Mouse (Mus musculus): ENCODE results near the gene Sept11. TPM values are rescaled to one million over a fixed set of nuclear protein-coding genes. Genes with fewer than 3 reads are reported as not detected.

The Sept11 gene
- polyA plus RNA-seq, 1 experiment from 2014 or later = 195 TPM

DNA sequence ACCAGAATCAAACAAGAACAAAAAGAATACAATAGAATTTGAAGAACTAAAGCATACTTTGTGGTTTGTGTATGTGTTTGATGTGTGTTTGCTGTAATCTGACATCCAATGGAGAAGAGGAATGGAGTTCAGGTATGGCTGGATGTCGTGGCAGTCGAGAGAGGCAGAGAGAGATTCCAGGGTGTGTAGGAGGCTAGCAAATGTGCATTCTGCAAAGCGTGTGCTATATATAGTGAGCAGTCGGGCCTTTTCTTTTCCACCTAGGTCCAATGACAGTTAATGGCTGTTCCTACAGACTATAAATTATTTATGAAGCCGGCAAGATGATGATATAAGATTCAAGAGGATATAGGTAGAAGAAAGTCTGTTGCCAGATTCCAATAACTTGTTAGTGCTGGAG, 20.3 kb downstream of the Sept11 start:
- Histone ChIP-seq H3K4me2 (replicated peaks) (no peak overlapping the region), H3K4me1 (peaks cover 45% of the 10 kb centered on the region), H3K36me3 (no peaks in the 10 kb centered on the region), H3K4me3 (replicated peaks) (no peak overlapping the region), H3K27ac (replicated peaks) (peak overlapping the region; percentile 77; the same call in 1 of the 2 replicates), H3K27me3 (no peaks in the 10 kb centered on the region), H3K9me3 (replicated peaks) (no peaks in the 10 kb centered on the region), H3K9ac (no peak overlapping the region)
- 75% methylated on average over 5 of the region's 5 CpGs for WGBS
- ATAC-seq (ENCODE audit: insufficient number of reproducible peaks, low FRiP score, low TSS enrichment, low read depth) = no peak

DNA sequence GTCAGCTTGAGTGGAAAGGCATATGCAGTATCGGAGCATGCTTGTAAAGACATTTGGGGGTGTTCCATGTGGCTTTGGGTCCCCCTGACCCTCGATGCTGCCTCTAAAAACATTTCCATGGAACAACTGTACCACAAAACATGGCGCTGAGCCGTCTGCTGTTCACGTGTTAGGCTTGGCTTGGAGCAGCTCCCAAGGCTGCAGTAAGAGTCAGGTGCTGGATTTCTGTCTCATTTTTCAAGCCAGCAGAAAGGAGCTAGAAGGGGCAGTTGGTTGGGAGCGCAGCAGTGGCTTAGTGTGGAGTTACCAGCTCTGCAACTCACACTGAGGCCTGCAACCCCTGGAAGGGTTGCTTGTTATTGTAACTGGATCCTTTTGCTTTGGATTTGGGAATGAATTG, 21.3 kb downstream of the Sept11 start:
- WGBS = 41% methylated on average over 6 of the region's 6 CpGs
- Histone ChIP-seq H3K4me2 (replicated peaks) (no peak overlapping the region), H3K27ac (replicated peaks) (peak overlapping the region; percentile 77), H3K4me3 (replicated peaks) (no peak overlapping the region), H3K9me3 (replicated peaks) (no peaks in the 10 kb centered on the region), H3K36me3 (no peaks in the 10 kb centered on the region), H3K27me3 (no peaks in the 10 kb centered on the region), H3K4me1 (peaks cover 40% of the 10 kb centered on the region), H3K9ac (no peak overlapping the region)
- peak; percentile 88 for ATAC-seq (ENCODE audit: insufficient number of reproducible peaks, low FRiP score, low TSS enrichment, low read depth)

DNA sequence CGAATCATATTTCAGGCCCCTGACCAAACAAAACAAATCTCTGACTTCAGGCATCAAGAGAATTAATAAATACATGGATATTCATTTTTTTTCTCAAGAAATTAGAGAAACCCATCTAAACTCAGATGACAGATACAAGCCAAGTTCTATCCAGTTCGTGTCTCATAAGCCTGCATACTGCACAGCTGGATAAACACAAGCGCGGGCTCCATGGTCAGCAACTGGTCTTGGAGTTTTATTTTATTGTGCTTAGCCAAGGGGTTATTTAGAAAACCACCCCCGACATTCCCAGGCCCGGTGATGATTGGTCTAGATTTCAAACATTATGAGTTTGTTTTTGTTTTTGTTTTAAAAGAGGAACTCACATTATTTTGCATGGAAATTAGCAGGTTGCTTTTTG, 21.8 kb downstream of the Sept11 start:
- ATAC-seq (ENCODE audit: insufficient number of reproducible peaks, low FRiP score, low TSS enrichment, low read depth) = no peak

DNA sequence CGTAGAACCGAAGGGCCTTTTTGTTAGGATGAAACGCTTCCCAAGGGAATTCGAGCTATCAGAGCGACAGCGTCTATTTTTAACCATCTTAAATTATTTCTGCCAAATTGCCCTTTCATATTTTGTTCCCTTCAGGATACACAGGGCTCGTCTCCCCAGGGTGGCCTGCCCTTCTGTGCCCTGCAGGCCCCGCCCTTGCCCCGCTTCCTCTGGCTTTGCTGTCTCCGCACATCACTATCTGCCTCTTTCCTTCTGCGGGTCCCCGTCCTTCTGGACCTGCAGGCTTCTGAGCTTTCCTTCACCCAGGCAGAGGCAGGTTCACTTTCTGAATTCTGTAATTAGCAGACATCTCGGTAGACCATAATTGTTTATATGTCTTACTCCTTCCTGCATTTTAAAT, 22.6 kb downstream of the Sept11 start:
- Histone ChIP-seq H3K4me1 (peaks cover 45% of the 10 kb centered on the region), H3K27me3 (no peaks in the 10 kb centered on the region), H3K36me3 (no peaks in the 10 kb centered on the region), H3K9ac (no peak overlapping the region), H3K27ac (replicated peaks) (peak overlapping the region; percentile 77), H3K4me2 (replicated peaks) (no peak overlapping the region), H3K4me3 (replicated peaks) (no peak overlapping the region), H3K9me3 (replicated peaks) (no peaks in the 10 kb centered on the region)
- WGBS = 74% methylated on average over 13 of the region's 13 CpGs
- no peak for ATAC-seq (ENCODE audit: insufficient number of reproducible peaks, low FRiP score, low TSS enrichment, low read depth)

More for the DNA sequence above, 21.8 kb downstream of the Sept11 start:
- Histone ChIP-seq H3K9ac (no peak overlapping the region), H3K9me3 (replicated peaks) (no peaks in the 10 kb centered on the region), H3K36me3 (no peaks in the 10 kb centered on the region), H3K4me3 (replicated peaks) (no peak overlapping the region), H3K27me3 (no peaks in the 10 kb centered on the region), H3K4me1 (peaks cover 38% of the 10 kb centered on the region), H3K27ac (replicated peaks) (peak overlapping the region; percentile 77), H3K4me2 (replicated peaks) (no peak overlapping the region)
- 61% methylated on average over 6 of the region's 6 CpGs for WGBS

- Histone ChIP-seq H3K27me3 (no peaks in the 10 kb centered on the region), H3K36me3 (no peaks in the 10 kb centered on the region), H3K9ac (no peak overlapping the region), H3K4me2 (replicated peaks) (no peak overlapping the region), H3K9me3 (replicated peaks) (no peaks in the 10 kb centered on the region), H3K4me3 (replicated peaks) (no peak overlapping the region), H3K27ac (replicated peaks) (no peak overlapping the region), H3K4me1 (peaks cover 50% of the 10 kb centered on the region)
- no peak for ATAC-seq (ENCODE audit: insufficient number of reproducible peaks, low FRiP score, low TSS enrichment, low read depth)
- WGBS = 86% methylated on average over 8 of the region's 8 CpGs
These were observed 24.4 kb downstream of the Sept11 start for GRCm38 (mm10) chr5:93117648-93118047.

GRCm38 (mm10) chr5:93121660-93122059, 28.4 kb downstream of the Sept11 start:
- Histone ChIP-seq H3K27ac (replicated peaks) (no peak overlapping the region), H3K36me3 (no peaks in the 10 kb centered on the region), H3K9me3 (replicated peaks) (no peaks in the 10 kb centered on the region), H3K27me3 (no peaks in the 10 kb centered on the region), H3K4me3 (replicated peaks) (no peak overlapping the region), H3K4me2 (replicated peaks) (no peak overlapping the region), H3K9ac (no peak overlapping the region), H3K4me1 (peaks cover 39% of the 10 kb centered on the region)
- no peak for ATAC-seq (ENCODE audit: insufficient number of reproducible peaks, low FRiP score, low TSS enrichment, low read depth)
- WGBS = 46% methylated on average over 8 of the region's 8 CpGs

GRCm38 (mm10) chr5:93124031-93124826, 31.0 kb downstream of the Sept11 start:
- Histone ChIP-seq H3K36me3 (no peaks in the 10 kb centered on the region), H3K27ac (replicated peaks) (peak overlapping the region; percentile 65), H3K4me1 (peaks cover 65% of the 10 kb centered on the region), H3K27me3 (no peaks in the 10 kb centered on the region), H3K4me3 (replicated peaks) (no peak overlapping the region), H3K9me3 (replicated peaks) (no peaks in the 10 kb centered on the region), H3K9ac (no peak overlapping the region), H3K4me2 (replicated peaks) (no peak overlapping the region)
- 0 out of 2 replicates have a peak, but pooled peaks have one; percentile 43 for ATAC-seq (ENCODE audit: insufficient number of reproducible peaks, low FRiP score, low TSS enrichment, low read depth)
- WGBS = 41% methylated on average over 9 of the region's 9 CpGs

DNA sequence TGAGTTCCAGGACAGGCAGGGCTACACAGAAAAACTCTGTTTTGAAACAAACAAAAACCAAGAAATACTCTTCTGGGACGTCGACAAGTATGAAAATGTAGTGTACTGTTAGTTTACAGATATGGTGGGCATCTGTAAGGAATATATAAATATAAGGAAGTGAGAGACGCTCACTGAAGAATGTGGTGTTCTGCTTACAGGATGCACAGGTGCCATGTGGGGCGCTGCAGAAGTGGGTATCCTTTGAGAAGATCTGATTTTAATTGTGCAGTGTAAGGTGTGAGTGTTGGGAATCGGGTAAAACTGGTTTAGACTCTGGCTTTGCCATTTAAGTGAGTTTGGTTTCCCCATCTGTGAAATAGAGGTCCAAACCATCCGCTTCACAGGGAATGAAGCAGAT, 32.1 kb downstream of the Sept11 start:
- Histone ChIP-seq H3K27ac (replicated peaks) (no peak overlapping the region; the same call in 1 of the 2 replicates), H3K4me2 (replicated peaks) (no peak overlapping the region), H3K4me1 (peaks cover 74% of the 10 kb centered on the region), H3K27me3 (no peaks in the 10 kb centered on the region), H3K4me3 (replicated peaks) (no peak overlapping the region), H3K9me3 (replicated peaks) (no peaks in the 10 kb centered on the region), H3K9ac (no peak overlapping the region), H3K36me3 (no peaks in the 10 kb centered on the region)
- ATAC-seq (ENCODE audit: insufficient number of reproducible peaks, low FRiP score, low TSS enrichment, low read depth) = no peak
- 71% methylated on average over 6 of the region's 6 CpGs for WGBS

DNA sequence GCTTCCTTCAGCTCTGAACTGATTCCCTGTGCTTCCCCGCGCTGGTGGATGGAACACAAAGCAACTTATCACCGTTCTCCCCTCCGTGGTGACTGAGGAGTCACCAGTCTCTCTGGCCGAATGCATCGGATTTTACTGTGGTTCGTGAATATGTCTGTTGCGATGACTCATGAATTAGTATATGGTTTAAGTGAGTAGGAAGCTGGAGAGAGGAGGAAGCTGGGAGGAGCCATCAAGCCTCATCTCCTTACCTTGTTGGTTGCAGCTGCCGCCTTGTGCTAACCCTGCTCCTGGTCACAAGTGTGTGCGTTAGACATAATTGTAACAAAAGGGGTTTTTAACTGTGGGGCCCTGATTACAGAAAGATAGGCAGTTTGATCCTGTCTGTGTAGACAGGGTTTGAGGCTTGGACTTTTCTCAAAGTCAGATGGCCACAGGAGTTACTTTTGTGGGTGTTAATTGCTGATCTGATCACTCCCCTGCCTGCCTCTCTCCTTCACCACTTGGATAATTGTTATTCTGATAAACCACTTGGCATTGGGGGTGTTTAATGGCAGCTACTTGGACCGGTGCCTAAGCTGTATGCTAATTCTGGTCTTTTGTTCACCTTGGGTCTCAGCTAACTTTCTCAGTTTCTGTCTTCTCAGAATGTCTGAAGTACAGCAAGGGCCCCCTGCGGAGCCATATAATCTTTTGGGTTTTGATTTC, 33.1 kb downstream of the Sept11 start:
- Histone ChIP-seq H3K27ac (replicated peaks) (peak overlapping the region; percentile 76), H3K4me3 (replicated peaks) (no peak overlapping the region), H3K9me3 (replicated peaks) (no peaks in the 10 kb centered on the region), H3K27me3 (no peaks in the 10 kb centered on the region), H3K4me2 (replicated peaks) (no peak overlapping the region), H3K36me3 (no peaks in the 10 kb centered on the region), H3K4me1 (peaks cover 74% of the 10 kb centered on the region), H3K9ac (no peak overlapping the region)
- no peak for ATAC-seq (ENCODE audit: insufficient number of reproducible peaks, low FRiP score, low TSS enrichment, low read depth)
- 44% methylated on average over 12 of the region's 12 CpGs for WGBS

GRCm38 (mm10) chr5:93126930-93127562, 33.8 kb downstream of the Sept11 start:
- no peaks in the 10 kb centered on the region for H3K27me3 ChIP-seq
- H3K4me1 ChIP-seq = peaks cover 78% of the 10 kb centered on the region
- H3K4me3 ChIP-seq (replicated peaks) = no peak overlapping the region
- peak overlapping the region; percentile 76 for H3K27ac ChIP-seq (replicated peaks)
- WGBS = 31% methylated on average over 4 of the region's 4 CpGs
- H3K9ac ChIP-seq = no peak overlapping the region
- no peaks in the 10 kb centered on the region for H3K36me3 ChIP-seq
- ATAC-seq (ENCODE audit: insufficient number of reproducible peaks, low FRiP score, low TSS enrichment, low read depth) = no peak
- H3K9me3 ChIP-seq (replicated peaks) = no peaks in the 10 kb centered on the region
- H3K4me2 ChIP-seq (replicated peaks) = no peak overlapping the region

DNA sequence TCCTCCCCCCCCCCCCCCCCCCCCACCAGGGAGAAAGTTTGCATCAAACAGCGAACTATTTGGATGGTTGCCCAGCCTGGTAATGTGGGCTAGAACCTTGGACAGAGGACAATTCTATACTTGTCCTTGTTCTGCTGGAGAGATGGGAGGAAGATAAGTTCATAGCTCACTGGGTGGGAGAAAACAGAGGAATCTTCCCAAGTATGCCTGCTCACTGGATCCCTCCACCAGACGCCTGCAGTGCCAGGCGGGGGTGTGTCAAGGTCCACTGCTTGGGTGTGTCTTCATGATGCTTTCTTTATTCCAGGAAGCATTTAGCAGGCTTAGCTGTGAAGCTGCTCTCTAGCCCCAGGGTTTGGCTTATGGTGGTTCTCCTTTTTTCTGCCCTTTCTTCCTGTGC, 34.5 kb downstream of the Sept11 start:
- no peaks in the 10 kb centered on the region for H3K36me3 ChIP-seq
- peaks cover 84% of the 10 kb centered on the region for H3K4me1 ChIP-seq
- ATAC-seq (ENCODE audit: insufficient number of reproducible peaks, low FRiP score, low TSS enrichment, low read depth) = no peak; the same call in 1 of the 2 replicates
- WGBS = 8% methylated on average over 3 of the region's 3 CpGs
- H3K9me3 ChIP-seq (replicated peaks) = no peaks in the 10 kb centered on the region
- H3K27me3 ChIP-seq = no peaks in the 10 kb centered on the region
- no peak overlapping the region for H3K4me3 ChIP-seq (replicated peaks)
- H3K27ac ChIP-seq (replicated peaks) = peak overlapping the region; percentile 76
- H3K4me2 ChIP-seq (replicated peaks) = peak overlapping the region; percentile 18; the same call in 1 of the 2 replicates
- no peak overlapping the region for H3K9ac ChIP-seq

Measured in embryonic facial prominence, embryonic 15.5 days (tissue).